Mouse (Mus musculus) T-helper 17 cell (primary cell): ENCODE measurements at regions not wholly inside any gene's neighbourhood (a gene's known extent, or its start where the extent isn't known, plus 50 kb on each side); places are given as distances from the start of the nearest gene placed in this dataset.

Experiments used
- in situ Hi-C, 2 experiments: fragments of 300-600 bp; cut with MboI, MseI; formaldehyde crosslinking; loops; 1 replicate in 1 of 2; 2 replicates in 1 of 2; pipeline ENCODE4 v1.15.1; 2025; ENCODE audit warnings: high pct_unique_total_duplicates in 2 of 2

DNA sequence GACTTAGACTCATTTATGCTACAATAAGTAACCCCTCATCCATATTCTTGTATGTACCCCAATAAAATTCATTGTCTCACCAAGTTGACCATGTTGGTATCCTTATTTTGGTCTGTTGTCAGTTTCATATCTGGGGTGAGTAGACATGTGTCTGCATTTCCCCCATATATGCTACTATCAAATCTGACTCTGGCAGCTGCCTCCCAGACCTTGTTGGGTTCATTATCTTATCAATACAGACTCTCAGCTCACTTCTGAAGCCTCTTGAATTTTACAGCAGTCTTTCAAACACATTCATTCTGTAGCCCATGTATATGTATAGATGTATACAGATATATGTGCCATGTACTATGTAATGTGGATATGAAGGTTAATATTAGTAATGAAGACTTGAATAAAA lies 67.4 kb upstream of the Adgra3 start:
- in situ Hi-C loops: no loop called here

DNA sequence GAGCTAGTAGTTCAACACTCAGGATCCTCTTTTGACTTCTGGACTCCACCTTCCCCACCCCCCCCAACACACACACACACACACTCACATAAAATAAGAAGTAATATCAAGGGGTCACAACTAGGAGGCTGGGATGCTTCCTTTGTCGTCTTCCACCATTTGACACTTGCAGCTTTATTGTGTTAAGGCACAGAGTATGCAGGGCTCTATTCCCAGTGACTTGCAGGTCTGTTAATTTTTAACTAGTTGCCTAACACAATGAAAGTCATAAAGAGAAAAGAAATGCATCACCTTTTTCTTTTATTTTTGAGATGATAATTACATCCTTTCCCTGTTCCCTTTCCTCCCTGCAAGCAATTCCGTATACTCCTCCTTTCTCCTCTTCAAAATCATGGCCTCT lies 66.9 kb upstream of the Adgra3 start:
- in situ Hi-C loops: no loop called here

DNA sequence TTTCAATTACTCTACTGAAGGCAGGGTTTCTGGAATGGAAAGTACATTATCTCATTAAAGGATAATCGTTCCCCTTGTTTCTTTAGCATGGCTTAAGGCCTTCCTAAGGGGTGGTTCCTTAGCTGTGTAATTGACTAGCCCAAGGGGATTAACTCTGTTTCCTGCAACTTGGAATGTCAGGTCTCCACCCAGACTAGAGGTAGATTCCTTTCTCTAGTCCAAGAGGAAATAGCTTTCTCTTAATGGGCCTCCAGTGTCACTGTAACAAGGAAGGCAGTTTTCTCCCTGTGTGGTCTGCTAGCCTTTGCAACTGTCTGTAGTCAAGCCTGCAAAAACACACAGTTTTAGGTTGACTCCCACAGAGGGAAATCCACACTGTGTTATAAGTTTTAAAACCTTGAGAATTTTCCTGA lies 64.0 kb upstream of the Adgra3 start:
- in situ Hi-C loops: no loop called here

DNA sequence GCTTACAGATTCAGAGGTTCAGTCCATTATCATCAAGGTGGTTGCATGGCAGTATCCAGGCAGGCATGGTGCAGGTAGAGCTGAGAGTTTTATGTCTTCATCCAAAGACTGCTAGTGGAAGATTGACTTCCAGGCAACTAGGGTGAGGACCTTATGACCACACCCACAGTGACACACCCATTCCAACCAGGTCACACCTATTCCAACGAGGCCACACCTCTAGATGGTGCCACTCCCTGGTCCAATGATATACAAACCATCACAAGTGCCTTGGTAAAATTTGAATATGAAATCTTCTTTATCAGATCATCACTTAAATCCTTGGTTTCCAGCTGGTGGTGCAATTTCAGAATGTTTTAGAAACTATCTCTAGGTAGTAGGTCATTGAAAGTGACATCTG lies 61.1 kb upstream of the Adgra3 start:
- in situ Hi-C loops: no loop called here
